ENCODE assay signal across 8 mouse cellular contexts in the genomic region with DNA sequence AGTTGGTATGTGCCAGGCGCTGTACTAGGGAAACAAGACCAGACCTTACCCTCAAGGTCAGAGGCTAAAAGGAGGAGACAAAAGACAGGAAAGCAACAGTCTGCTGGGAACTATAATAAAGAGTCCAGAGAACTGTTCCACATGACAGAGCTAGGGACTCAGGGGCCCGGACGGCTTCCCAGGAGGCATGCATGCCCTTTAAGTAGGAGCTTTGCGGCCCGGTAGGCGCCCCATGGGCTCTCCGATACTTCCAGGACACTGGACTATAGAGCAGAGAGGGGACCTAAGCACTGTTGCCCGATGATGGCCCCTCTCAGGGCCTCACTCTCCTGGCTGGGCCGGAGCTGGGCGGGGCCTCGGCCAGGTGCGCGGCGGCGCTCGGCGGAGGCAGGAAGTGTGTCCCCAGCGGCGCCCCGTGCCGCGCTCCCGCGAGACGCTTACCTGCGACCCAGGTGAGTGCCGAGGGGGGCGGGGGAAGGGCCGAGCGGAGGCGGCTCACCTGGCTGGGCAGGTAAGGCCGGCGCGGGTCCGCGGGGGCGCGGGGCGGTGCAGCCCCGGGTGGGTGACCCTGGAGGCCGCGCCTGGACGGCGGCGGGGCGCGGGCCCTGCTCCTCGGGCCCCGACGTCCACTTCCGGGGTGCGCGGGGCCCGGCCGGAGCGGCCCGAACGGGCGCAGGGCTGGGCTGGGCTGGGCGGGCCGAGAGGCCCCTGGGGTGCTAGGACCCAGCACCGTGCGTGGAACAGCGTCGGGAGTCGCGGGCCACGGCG. TPM values are rescaled to one million over a fixed set of nuclear protein-coding genes. Genes with fewer than 3 reads are reported as not detected.
A peak's percentile ranks its signal among the peaks of the same experiment; 100 is the strongest.
DNase-seq lines count a peak whose midpoint lies in the region; ATAC-seq and TF ChIP-seq lines count a peak whose summit lies in the region.

A gene (plus strand): TSS at position 363 of the 768 bp plus-strand sequence.

- peak; percentile 15; the same call in 1 of the 2 replicates for ATAC-seq in hindbrain, postnatal 0 days
- no peak for ATAC-seq in liver, embryonic 11.5 days (replicated peaks; ENCODE audit: low FRiP score)
- ATAC-seq in neural tube, embryonic 15.5 days (ENCODE audit: low FRiP score), result no peak
- ATAC-seq in erythroid progenitor cell, adult 5-6 weeks (replicated peaks; ENCODE audit: low FRiP score, poor library complexity, severe bottlenecking), result no peak

- H3K36me3 ChIP-seq in hindbrain, postnatal 0 days (ENCODE audit: insufficient read depth, low read length), result no peaks in the 10 kb centered on the region
- H3K36me3 ChIP-seq in liver, embryonic 11.5 days (ENCODE audit: control insufficient read depth, insufficient read depth, low read length), result no peaks in the 10 kb centered on the region
- H3K36me3 ChIP-seq in neural tube, embryonic 15.5 days, result no peaks in the 10 kb centered on the region

- DNase-seq in thymus, postnatal 25 days, result peak; percentile 12
- DNase-seq in thymus, postnatal 14 days, result no peak
- DNase-seq in hindbrain, postnatal 0 days (ENCODE audit: low spot score), result no peak
- DNase-seq in liver, embryonic 11.5 days (ENCODE audit: low spot score), result no peak
- no peak for DNase-seq in spleen, postnatal 4 days (ENCODE audit: low spot score in 2 of 2)
- no peak for DNase-seq in c-Kit-positive CD71-positive TER-119-positive erythroid progenitor cells, embryonic 14.5 days (ENCODE audit: low spot score)

- 7% methylated on average over 54 of the region's 69 CpGs for WGBS in hindbrain, postnatal 0 days
- 6% methylated on average over 63 of the region's 69 CpGs for WGBS in liver, embryonic 11.5 days
- WGBS in neural tube, embryonic 15.5 days, result 4% methylated on average over 47 of the region's 69 CpGs

- no peak within 1 kb of the TSS for H3K9ac ChIP-seq in hindbrain, postnatal 0 days (replicated peaks; ENCODE audit: low read length)
- peak within 1 kb of the TSS; percentile 49; the same call in 1 of the 2 replicates for H3K9ac ChIP-seq in liver, embryonic 11.5 days (ENCODE audit: low read depth, low read length)
- no peak within 1 kb of the TSS for H3K9ac ChIP-seq in neural tube, embryonic 15.5 days (replicated peaks)

- peaks cover 24% of the 10 kb centered on the region for H3K27me3 ChIP-seq in hindbrain, postnatal 0 days (ENCODE audit: insufficient read depth, low read length)
- H3K27me3 ChIP-seq in liver, embryonic 11.5 days (replicated peaks; ENCODE audit: control insufficient read depth, insufficient read depth, low read length), result peaks cover 51% of the 10 kb centered on the region
- peaks cover 52% of the 10 kb centered on the region for H3K27me3 ChIP-seq in neural tube, embryonic 15.5 days (replicated peaks)

- H3K27ac ChIP-seq in hindbrain, postnatal 0 days, result no peak within 1 kb of the TSS
- H3K27ac ChIP-seq in liver, embryonic 11.5 days (ENCODE audit: low read depth, low read length), result no peak within 1 kb of the TSS
- no peak within 1 kb of the TSS for H3K27ac ChIP-seq in neural tube, embryonic 15.5 days (replicated peaks)

- peak within 1 kb of the TSS; percentile 46 for H3K4me2 ChIP-seq in hindbrain, postnatal 0 days (ENCODE audit: low read depth, low read length)
- peak within 1 kb of the TSS; percentile 75 for H3K4me2 ChIP-seq in liver, embryonic 11.5 days
- H3K4me2 ChIP-seq in neural tube, embryonic 15.5 days, result peak within 1 kb of the TSS; percentile 48

- H3K9me3 ChIP-seq in hindbrain, postnatal 0 days (ENCODE audit: low read length), result no peaks in the 10 kb centered on the region
- H3K9me3 ChIP-seq in liver, embryonic 11.5 days (ENCODE audit: control insufficient read depth, low read length), result no peaks in the 10 kb centered on the region
- no peaks in the 10 kb centered on the region for H3K9me3 ChIP-seq in neural tube, embryonic 15.5 days (replicated peaks)

- peak within 1 kb of the TSS; percentile 29 for H3K4me3 ChIP-seq in hindbrain, postnatal 0 days (ENCODE audit: low read length)
- peak within 1 kb of the TSS; percentile 57 for H3K4me3 ChIP-seq in liver, embryonic 11.5 days (ENCODE audit: low read depth, low read length)
- H3K4me3 ChIP-seq in neural tube, embryonic 15.5 days (replicated peaks), result peak within 1 kb of the TSS; percentile 32

- TF ChIP-seq CTCF in hindbrain, postnatal 0 days (IDR thresholded peaks at IDR 0.05; ENCODE audit: low read depth), result no peak

- no peaks in the 10 kb centered on the region for H3K4me1 ChIP-seq in hindbrain, postnatal 0 days (ENCODE audit: insufficient read depth, low read length)
- peaks cover 7% of the 10 kb centered on the region for H3K4me1 ChIP-seq in liver, embryonic 11.5 days (replicated peaks; ENCODE audit: control insufficient read depth, insufficient read depth, low read length)
- peaks cover 8% of the 10 kb centered on the region; the same call in 1 of the 2 replicates for H3K4me1 ChIP-seq in neural tube, embryonic 15.5 days

RNA-seq across cellular contexts. Expression of the gene that starts here (rescaled TPM):
- 0.11 and 0.26 TPM in 2 replicates for total RNA-seq in hindbrain, postnatal 0 days (2014; rRNA removed)
- 0.53 and 0.60 TPM in 2 replicates for polyA plus RNA-seq in hindbrain, postnatal 0 days (2015; fragmentation: Nextera tagmentation; extraction: Ambion mirVana)
- 0.89 and 1.7 TPM in 2 replicates for polyA plus RNA-seq in liver, embryonic 11.5 days (2014; fragmentation: Nextera tagmentation; extraction: Ambion mirVana)
- 0.27 and 7.0 TPM in 2 replicates for polyA plus RNA-seq in neural tube, embryonic 15.5 days (2015; fragmentation: Nextera tagmentation; extraction: Ambion mirVana)
- not detected in 2 replicates for total RNA-seq in erythroid progenitor cell, adult 5-6 weeks (2015; ENCODE audit: low replicate concordance)
- not detected in 2 replicates for total RNA-seq in erythroid progenitor cell, adult 5-6 weeks (2017; ENCODE audit: low replicate concordance)

Comparison
In these comparisons a context has a peak if more than half of its experiments do, and no peak if none do; other contexts are left out.
1. Peak in ATAC-seq, H3K4me3 ChIP-seq and H3K4me2 ChIP-seq in hindbrain, postnatal 0 days; RNA of the gene not detected or under 1 TPM.